Mouse (Mus musculus) liver, adult 2 months (tissue): ENCODE measurements at regions not wholly inside any gene's neighbourhood (a gene's known extent, or its start where the extent isn't known, plus 50 kb on each side); places are given as distances from the start of the nearest gene placed in this dataset.

Experiments used
- DNase-seq: peaks from one replicate; pipeline ENCODE4 v3.0.0-alpha.2; 2011; ENCODE audit warnings: low read depth, low spot score; ENCODE audit errors: extremely low read depth
- H3K27ac ChIP-seq: fragments of 200-500 bp; replicated peaks from 2 replicates; pipeline ENCODE4 v1.5.1; 2012; ENCODE audit warnings: low read depth, mild to moderate bottlenecking, control low read depth, inconsistent platforms, low read length; ENCODE audit not compliant: insufficient read depth
- H3K27me3 ChIP-seq: fragments of 200-500 bp; 2 replicates; pipeline ENCODE4 v1.6.1; 2012; ENCODE audit warnings: mild to moderate bottlenecking, moderate library complexity, low read length, inconsistent platforms; ENCODE audit not compliant: control insufficient read depth, insufficient read depth
- H3K36me3 ChIP-seq: fragments of 200-500 bp; 2 replicates; pipeline ENCODE4 v1.6.1; 2012; ENCODE audit warnings: low read length, inconsistent platforms; ENCODE audit not compliant: control insufficient read depth, insufficient read depth
- H3K4me1 ChIP-seq: fragments of 200-500 bp; 2 replicates; pipeline ENCODE4 v1.6.1; 2011; ENCODE audit warnings: low read length; ENCODE audit not compliant: control insufficient read depth, insufficient read depth
- H3K4me3 ChIP-seq: fragments of 200-500 bp; 2 replicates; pipeline ENCODE4 v1.5.1; 2011; ENCODE audit warnings: low read depth, mild to moderate bottlenecking, control low read depth, low read length, moderate library complexity; ENCODE audit not compliant: insufficient read depth
- H3K79me2 ChIP-seq: fragments of 200-500 bp; 2 replicates; pipeline ENCODE4 v1.6.1; 2012; ENCODE audit warnings: inconsistent platforms, mild to moderate bottlenecking, low read length, moderate library complexity; ENCODE audit not compliant: control insufficient read depth, insufficient read depth
- H3K9ac ChIP-seq: fragments of 200-500 bp; 2 replicates; pipeline ENCODE4 v1.6.1; 2012; ENCODE audit warnings: low read depth, mild to moderate bottlenecking, control low read depth, inconsistent platforms, low read length
- CTCF ChIP-seq: fragments of 200-500 bp; IDR thresholded peaks from 2 replicates; pipeline ENCODE4 v1.5.1; 2011; ENCODE audit warnings: low read depth, low read length, control low read depth
- POLR2A ChIP-seq: fragments of 200-500 bp; IDR thresholded peaks from 2 replicates; pipeline ENCODE4 v1.6.1; 2011; ENCODE audit warnings: low read length, control low read depth; ENCODE audit not compliant: insufficient read depth; ENCODE audit errors: extremely low read depth
- WGBS: fragments of 180-500 bp; shearing (Covaris S2); methylation state at CpG from one replicate; pipeline ENCODE4 v1.1.7; 2018; 5-methylcytosine and 5-hydroxymethylcytosine counted together

DNA sequence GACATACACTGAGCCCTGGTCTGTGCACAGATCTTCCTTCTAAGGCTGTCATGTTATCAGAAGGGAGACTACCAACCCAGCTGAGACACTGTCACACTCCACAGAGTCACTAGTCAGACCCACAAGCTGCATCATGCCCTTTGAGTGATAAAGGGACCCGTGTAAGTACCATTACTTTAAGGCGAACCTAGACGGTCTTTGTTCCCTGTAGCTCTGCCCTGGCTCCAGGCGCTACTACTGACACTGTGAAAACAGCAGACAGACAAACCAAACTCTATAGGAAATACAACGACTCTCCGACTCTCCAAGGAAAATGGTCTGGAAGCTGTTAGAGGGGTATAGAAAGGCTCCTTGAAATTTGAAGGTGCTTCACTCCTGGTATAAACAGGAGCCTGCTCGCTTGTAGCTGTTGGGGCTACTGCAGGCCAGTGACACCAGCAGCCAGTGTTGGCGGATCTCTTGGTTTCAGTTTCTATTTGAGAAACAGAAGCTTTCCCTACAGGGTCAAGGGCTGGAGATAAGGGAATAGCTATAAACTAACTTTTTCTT lies 75.2 kb upstream of the Wnt7b start:
- no peaks in the 10 kb centered on the region for H3K36me3 ChIP-seq
- H3K27ac ChIP-seq: peak overlapping the region; percentile 94
- WGBS: 3% methylated on average over 8 of the region's 8 CpGs
- H3K4me1 ChIP-seq: peaks cover 24% of the 10 kb centered on the region
- H3K9ac ChIP-seq: peak overlapping the region; percentile 79
- TF ChIP-seq POLR2A (no peak), CTCF (no peak)
- peaks cover 12% of the 10 kb centered on the region; the same call in 1 of the 2 replicates for H3K79me2 ChIP-seq
- peak; percentile 84 for DNase-seq
- H3K27me3 ChIP-seq: no peaks in the 10 kb centered on the region
- no peak overlapping the region for H3K4me3 ChIP-seq

DNA sequence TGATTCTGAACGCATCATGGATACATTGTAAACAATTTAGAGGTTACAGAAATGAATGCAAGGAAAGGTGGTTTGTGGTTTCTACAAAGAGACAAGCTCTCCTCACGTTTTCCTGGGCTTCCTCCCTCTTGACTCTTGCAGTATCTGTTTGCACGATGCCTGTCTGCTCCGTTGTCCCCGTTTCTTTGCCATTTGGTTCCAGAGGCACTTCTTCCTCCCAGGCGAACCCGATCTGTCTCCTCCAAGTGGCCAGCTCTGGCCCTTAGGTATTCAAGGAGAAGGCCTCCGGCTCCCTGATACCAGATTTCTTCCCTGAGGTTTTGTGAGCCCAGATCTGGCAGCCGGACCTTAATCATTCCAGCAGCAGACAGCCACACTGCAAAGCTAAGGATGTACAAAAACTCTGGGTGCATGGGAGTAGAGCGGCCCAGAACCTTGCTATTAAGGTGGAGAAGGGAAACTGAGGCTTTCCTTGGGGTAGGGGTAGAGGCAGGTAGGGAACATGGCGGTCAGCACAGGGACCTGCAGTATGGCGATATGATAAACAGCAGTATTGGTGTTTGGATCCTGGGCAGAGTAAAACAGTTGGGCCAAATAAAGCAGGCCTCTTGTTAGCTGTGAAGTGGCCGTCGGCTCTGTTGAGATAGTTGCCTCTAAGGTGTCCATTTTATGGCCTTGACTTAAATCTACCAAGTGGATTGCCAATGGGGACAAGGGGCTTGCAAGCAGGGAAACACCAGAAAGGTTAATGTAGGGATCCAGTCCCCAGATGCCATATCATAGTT lies 76.0 kb upstream of the Wnt7b start:
- no peak overlapping the region for H3K4me3 ChIP-seq
- no peak for DNase-seq
- H3K79me2 ChIP-seq: peaks cover 16% of the 10 kb centered on the region; the same call in 1 of the 2 replicates
- peak overlapping the region; percentile 44; the same call in 1 of the 2 replicates for H3K9ac ChIP-seq
- peaks cover 22% of the 10 kb centered on the region for H3K4me1 ChIP-seq
- H3K36me3 ChIP-seq: no peaks in the 10 kb centered on the region
- no peaks in the 10 kb centered on the region for H3K27me3 ChIP-seq
- 57% methylated on average over 14 of the region's 14 CpGs for WGBS
- TF ChIP-seq CTCF (no peak), POLR2A (no peak)
- peak overlapping the region; percentile 45 for H3K27ac ChIP-seq

DNA sequence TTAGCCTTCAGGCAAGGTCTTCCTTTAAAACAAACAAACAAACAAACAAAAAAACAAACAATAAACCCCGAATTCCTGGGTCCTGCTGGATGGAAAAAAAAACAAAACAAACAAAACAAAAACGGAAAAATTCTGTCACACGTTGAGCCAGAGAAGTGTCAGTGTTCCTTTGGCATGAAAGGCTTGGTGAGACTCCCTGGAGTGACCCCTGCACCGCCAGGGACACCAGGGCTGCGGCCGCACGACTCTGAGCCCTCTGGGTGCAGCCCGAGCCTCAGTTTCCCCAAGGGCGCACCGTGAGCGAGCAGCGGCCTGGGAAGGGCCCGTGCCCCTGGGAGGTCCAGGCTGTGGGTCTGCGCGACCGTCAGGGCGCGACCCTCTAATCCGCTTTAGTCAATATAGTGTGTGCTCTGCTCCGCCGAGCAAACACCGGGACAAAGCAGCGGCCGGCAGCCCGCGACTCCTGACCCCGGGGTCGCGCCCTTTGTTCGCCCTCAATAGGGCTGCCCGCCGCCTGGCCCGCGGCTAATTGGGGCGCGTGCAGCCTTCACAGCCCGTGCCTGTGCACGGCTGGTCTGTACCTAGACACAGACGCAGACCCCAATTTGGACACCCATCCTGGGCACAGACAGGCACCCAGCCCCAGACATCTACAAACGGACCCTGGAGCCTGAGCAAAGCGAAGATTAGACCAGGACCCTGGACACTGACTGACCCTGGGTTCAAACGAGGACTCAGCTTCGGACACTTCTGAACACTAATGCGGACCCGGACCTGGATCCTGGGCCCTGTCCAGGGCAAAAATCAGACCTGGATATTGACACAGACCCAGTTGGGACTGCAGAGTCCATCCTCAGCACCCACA lies 74.0 kb upstream of the Ppara start:
- peak; percentile 66 for DNase-seq
- peaks cover 23% of the 10 kb centered on the region; the same call in 1 of the 2 replicates for H3K79me2 ChIP-seq
- H3K4me1 ChIP-seq: peaks cover 15% of the 10 kb centered on the region
- peak overlapping the region; percentile 65; the same call in 1 of the 2 replicates for H3K4me3 ChIP-seq
- TF ChIP-seq POLR2A (no peak), CTCF (no peak)
- 17% methylated on average over 45 of the region's 45 CpGs for WGBS
- peak overlapping the region; percentile 83 for H3K9ac ChIP-seq
- H3K27me3 ChIP-seq: no peaks in the 10 kb centered on the region
- no peaks in the 10 kb centered on the region for H3K36me3 ChIP-seq
- H3K27ac ChIP-seq: peak overlapping the region; percentile 82

DNA sequence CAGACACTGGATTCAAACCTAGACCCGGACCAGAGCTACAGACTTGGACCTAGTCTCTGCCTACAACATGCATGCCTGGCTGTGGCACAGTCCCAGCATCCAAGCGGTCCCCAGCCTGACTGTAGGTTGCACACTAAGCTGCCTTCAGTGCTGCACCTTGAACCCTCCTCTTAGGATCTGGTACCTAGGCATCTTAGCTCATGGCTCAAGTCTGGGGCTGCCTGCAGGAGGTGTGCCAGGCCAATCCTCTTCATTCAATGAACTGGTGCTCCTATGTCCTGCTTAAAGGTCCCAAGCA lies 73.4 kb upstream of the Ppara start:
- Histone ChIP-seq H3K4me3 (no peak overlapping the region), H3K79me2 (peaks cover 20% of the 10 kb centered on the region; the same call in 1 of the 2 replicates), H3K36me3 (no peaks in the 10 kb centered on the region), H3K4me1 (peaks cover 13% of the 10 kb centered on the region), H3K27me3 (no peaks in the 10 kb centered on the region), H3K27ac (peak overlapping the region; percentile 72), H3K9ac (no peak overlapping the region)
- no peak for TF ChIP-seq CTCF
- no peak for TF ChIP-seq POLR2A
- 38% methylated on average over 2 of the region's 2 CpGs for WGBS
- DNase-seq: no peak

DNA sequence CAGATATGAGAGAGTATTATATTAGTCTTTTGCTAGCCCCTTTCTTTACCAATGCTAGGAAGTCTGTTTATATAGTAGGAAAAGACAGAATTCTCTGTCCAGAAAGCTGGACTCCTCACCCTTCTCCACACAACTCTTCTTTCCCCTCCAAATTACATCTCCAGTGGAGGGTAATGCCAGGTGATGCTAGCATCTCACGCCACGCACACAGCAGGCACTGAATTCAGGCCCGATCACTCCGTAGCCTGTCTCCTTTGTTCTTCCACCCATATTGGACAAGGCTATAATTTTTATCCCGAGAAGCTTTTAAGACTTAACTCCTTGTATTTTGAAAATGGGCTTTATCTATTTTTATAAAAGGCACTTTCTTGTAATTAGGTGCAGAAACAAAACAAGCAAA lies 73.0 kb upstream of the Ppara start:
- DNase-seq: no peak
- Histone ChIP-seq H3K27ac (no peak overlapping the region), H3K36me3 (no peaks in the 10 kb centered on the region), H3K4me1 (peaks cover 12% of the 10 kb centered on the region), H3K9ac (no peak overlapping the region), H3K27me3 (no peaks in the 10 kb centered on the region), H3K4me3 (no peak overlapping the region), H3K79me2 (peaks cover 20% of the 10 kb centered on the region; the same call in 1 of the 2 replicates)
- WGBS: 98% methylated on average over 5 of the region's 5 CpGs
- TF ChIP-seq CTCF: no peak
